Mouse (Mus musculus) layer of hippocampus, adult 18-20 months (tissue): ENCODE measurements at regions not wholly inside any gene's neighbourhood (a gene's known extent, or its start where the extent isn't known, plus 50 kb on each side); places are given as distances from the start of the nearest gene placed in this dataset.

Source experiments
- DNase-seq, 2 experiments: peaks; one replicate each; pipeline ENCODE4 v3.0.0; 2022; ENCODE audit warnings: low spot score in 2 of 2

- DNase-seq, result no peak
Observed at GRCm38 (mm10) chr2:79131743-79132517, 123.3 kb upstream of the Itga4 start.

GRCm38 (mm10) chr2:79132518-79132845 is 122.7 kb upstream of the Itga4 start:
- DNase-seq, result no peak

- no peak for DNase-seq
Observed at GRCm38 (mm10) chr2:79134281-79134680, 120.9 kb upstream of the Itga4 start.

GRCm38 (mm10) chr2:79135986-79136385 is 119.2 kb upstream of the Itga4 start:
- DNase-seq, result no peak

DNA sequence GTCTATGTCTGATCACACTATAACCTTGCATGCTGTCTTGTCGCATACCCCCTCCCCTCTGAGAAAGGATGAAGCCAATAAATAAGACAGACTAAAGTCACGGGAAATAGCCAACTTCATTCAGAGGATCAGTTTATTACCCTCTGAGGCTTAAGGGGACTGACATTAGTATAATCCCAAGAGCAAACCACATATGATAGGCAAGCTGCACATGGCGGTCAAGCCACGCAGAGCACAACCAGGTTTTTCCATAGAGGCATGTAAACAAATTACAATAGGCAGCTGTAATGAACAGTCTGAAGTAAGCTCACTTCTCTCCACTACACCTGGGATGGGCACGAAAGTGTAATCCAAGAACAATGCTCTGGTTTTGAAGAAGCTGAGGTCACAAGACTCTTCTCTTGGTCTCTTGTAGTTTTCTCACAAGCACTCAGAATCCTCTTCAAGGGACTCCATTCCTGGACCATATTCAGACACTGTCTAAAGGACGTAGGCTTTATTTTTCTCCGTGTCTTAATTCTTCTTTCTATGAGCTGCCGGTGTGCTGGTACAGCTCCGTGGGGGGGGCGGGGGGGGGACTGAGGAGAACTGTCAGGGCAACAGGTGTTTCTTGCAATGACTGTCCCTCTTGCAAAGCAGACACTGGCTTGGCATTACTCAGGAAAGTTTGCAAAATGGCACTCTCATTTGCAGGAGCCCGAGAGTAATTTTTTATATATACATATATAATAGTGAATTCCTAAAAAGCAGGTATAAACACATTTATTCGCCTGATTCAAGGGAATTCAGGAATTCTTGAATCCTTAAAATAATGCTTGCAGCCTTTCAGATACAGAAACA is 118.4 kb upstream of the Itga4 start:
- DNase-seq, result no peak

- no peak for DNase-seq
Observed at GRCm38 (mm10) chr2:79137694-79138171, 117.5 kb upstream of the Itga4 start.

GRCm38 (mm10) chr2:79138368-79139109 is 116.7 kb upstream of the Itga4 start:
- no peak for DNase-seq

- no peak for DNase-seq
Observed at GRCm38 (mm10) chr2:79141961-79142360, 113.3 kb upstream of the Itga4 start.

GRCm38 (mm10) chr2:79143196-79143595 is 112.0 kb upstream of the Itga4 start:
- DNase-seq, result peak in 1 of 2 experiments; percentile 63

DNA sequence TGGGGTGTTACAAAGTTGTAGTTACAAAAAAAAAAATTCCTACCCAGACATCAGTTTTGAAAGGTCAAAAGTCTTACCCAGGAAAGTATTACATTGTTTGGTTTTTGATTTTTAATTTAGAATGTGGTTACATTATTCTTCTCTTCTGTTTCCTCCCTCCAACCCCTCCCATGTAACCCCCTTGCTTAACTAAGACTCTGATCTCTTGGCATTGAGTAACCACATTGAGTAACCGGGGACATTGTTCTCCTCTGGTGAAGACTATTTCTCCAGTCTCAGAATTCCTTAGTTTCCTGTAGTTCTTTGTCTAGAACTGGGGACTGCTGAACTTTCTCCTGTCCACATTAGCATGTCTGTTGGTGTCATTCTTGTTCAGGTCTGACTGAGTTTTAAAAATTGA is 109.3 kb upstream of the Itga4 start:
- DNase-seq, result no peak

- peak in 1 of 2 experiments; percentile 56 for DNase-seq
Observed at GRCm38 (mm10) chr2:79146563-79146962, 108.7 kb upstream of the Itga4 start.

DNA sequence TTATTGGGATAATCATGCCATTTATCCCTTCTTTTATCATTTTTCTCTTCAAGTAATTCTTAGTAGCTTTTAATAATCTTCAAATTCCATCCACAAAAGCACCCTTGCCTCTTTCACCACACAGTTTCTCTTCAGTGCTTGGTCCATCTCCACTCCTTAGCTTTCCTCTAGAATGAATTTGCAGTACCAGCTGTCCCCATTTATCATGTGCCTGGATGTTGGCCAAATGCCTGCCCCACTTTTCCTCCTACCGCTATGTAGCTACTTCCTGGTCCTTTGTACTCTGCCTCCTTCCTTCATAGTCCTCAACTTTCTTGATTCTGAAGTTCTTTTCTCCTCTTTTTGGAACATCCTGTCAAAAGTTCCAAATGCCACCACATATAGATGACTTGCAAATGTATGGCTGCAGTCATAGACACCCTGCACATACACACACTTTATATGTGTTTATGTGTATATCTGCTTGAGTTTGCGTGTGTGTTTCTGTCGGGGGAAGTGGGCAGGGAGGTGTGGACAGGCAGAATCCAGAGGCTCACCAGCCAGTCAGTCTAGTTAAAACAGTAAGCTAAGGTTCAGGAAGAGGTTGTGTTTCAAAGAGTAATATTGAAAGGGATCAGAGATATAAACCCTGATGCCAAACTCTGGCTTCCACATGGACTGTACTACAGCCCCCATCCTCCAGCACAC is 106.1 kb upstream of the Itga4 start:
- DNase-seq, result peak in 1 of 2 experiments; percentile 59

GRCm38 (mm10) chr2:79151610-79152009 is 103.6 kb upstream of the Itga4 start:
- DNase-seq, result no peak

- peak in 1 of 2 experiments; percentile 67 for DNase-seq
Observed at GRCm38 (mm10) chr2:79152031-79152694, 103.1 kb upstream of the Itga4 start.

DNA sequence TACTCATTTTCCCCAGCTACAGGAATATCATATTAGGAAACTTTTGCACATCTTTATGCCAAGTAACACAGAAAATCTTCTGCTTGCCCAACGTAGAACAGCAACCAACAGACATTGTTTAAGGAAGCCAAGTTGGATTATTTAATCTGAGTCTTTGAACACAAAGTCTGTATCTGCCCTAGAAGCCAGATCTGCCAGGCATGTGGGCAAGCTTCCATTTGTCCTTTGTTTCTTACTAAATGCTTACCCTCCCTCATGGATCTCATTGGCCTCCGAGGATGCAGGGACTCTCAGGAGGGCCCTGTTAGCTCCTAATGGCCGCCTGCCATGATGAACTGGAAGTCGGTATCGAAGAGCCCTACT is 102.5 kb upstream of the Itga4 start:
- no peak for DNase-seq

DNA sequence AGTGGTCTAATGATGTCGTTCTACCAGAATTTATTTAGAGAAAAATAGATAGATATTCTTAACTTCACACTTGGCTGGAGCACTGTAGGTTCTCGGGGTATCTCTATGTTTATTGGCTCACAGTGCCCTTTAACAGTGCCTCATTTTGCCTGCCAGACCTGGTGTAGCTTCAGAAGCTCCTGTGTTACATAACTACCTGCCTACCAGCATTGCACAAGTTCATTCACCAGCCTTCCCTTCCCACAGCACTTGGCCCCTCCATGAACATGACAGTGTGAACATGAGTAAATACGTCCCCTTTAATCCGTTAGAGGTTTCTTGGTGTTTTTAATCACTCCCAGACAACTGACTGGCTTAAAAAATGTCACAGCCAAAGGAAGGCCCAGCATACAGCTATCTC is 102.2 kb upstream of the Itga4 start:
- no peak for DNase-seq

DNA sequence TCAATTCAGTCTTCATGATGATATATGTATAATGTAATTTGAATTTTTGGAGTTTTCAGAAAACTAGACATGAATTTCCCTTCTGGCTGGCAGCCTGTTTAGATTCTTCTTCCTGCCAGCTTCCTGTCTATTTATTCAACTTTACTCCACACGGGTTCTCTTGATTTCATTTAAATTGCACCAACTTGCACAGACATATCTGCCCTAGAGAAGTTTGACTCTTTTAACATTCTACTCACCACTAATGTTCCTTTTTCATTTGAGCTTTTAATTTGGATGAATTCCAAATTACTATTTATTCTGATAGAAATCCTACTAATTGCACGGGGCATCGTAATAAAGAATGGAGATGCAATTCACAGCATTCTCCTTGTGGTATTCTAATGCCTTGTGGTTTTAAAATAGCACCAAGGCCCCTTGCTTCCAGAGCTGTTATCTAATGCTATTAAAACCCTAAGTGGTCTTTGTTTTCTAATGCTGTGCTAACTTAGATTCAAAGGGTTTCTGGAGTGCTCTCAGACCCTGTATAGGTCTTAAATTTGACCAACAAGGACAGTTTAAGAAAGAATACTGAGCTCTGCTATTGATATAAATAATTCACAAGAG is 96.7 kb upstream of the Itga4 start:
- no peak for DNase-seq

DNA sequence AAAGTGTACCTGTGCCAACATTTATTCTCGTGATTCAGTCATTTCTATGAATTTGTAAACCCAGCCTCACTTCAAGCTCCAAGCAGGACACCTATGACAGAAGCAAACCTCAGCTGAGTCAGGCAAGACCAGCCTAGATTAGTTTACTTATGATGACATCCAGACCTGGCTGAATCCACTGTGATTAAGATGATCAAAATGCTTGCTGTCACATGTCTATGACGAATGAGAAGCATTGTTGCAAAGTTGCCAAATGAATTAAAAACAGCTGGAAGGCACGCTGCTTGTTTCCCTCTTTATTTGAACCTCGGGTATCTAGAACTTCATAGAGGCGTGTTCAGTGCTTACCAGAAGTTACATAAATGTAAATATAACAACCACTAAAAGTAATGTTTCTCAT is 95.9 kb upstream of the Itga4 start:
- DNase-seq, result no peak

- DNase-seq, result peak in 1 of 2 experiments; percentile 33
Observed at GRCm38 (mm10) chr2:79172967-79173919, 82.0 kb upstream of the Itga4 start.
